Mouse (Mus musculus) heart, postnatal 25 days (tissue): ENCODE results near the gene Stk40. TPM values are rescaled to one million over a fixed set of nuclear protein-coding genes. Genes with fewer than 3 reads are reported as not detected.
A peak's percentile ranks its signal among the peaks of the same experiment; 100 is the strongest.

ENCODE experiments used
- DNase-seq: peaks from one replicate; pipeline ENCODE4 v3.0.0; 2022; ENCODE audit warnings: low spot score
- intact Hi-C: fragments of 180-260 bp; cut with DNase I; formaldehyde crosslinking; loops from one replicate; pipeline ENCODE4 v1.15.1; 2025
- total RNA-seq, 2 experiments: library from RNA; stranded (reverse); gene quantifications; 2 replicates each; pipeline ENCODE4 v1.2.3; 2021

The Stk40 gene
- total RNA-seq, 2 experiments from 2014 or later = 37.6 to 38.7 TPM

- intact Hi-C loops = no loop called here
- DNase-seq = no peak
Measured at GRCm38 (mm10) chr4:126117116-126117515, 13.4 kb downstream of the Stk40 start.

- DNase-seq = no peak
- intact Hi-C loops = no loop called here
Measured at GRCm38 (mm10) chr4:126118651-126119050, 14.9 kb downstream of the Stk40 start.

GRCm38 (mm10) chr4:126119051-126119450 is 15.3 kb downstream of the Stk40 start:
- intact Hi-C loops = no loop called here
- DNase-seq = no peak

- DNase-seq = no peak
- intact Hi-C loops = no loop called here
Measured at GRCm38 (mm10) chr4:126120052-126120451, 16.3 kb downstream of the Stk40 start.

GRCm38 (mm10) chr4:126120506-126120905 is 16.7 kb downstream of the Stk40 start:
- intact Hi-C loops = no loop called here

GRCm38 (mm10) chr4:126123309-126124040 is 19.7 kb downstream of the Stk40 start:
- no peak for DNase-seq
- intact Hi-C loops = no loop called here

More at GRCm38 (mm10) chr4:126120506-126120905, 16.7 kb downstream of the Stk40 start:
- DNase-seq = no peak

- no peak for DNase-seq
- intact Hi-C loops = no loop called here
Measured at GRCm38 (mm10) chr4:126130502-126130901, 26.7 kb downstream of the Stk40 start.

- intact Hi-C loops = no loop called here
- no peak for DNase-seq
Measured at GRCm38 (mm10) chr4:126131290-126132121, 27.7 kb downstream of the Stk40 start.

- no peak for DNase-seq
- intact Hi-C loops = no loop called here
Measured at GRCm38 (mm10) chr4:126132636-126133264, 29.0 kb downstream of the Stk40 start.

- no peak for DNase-seq
- intact Hi-C loops = no loop called here
Measured at GRCm38 (mm10) chr4:126134236-126134635, 30.5 kb downstream of the Stk40 start.

- DNase-seq = no peak
- intact Hi-C loops = no loop called here
Measured at GRCm38 (mm10) chr4:126134639-126135038, 30.9 kb downstream of the Stk40 start.

GRCm38 (mm10) chr4:126137773-126138172 is 34.0 kb downstream of the Stk40 start:
- no peak for DNase-seq

GRCm38 (mm10) chr4:126141021-126141420 is 37.3 kb downstream of the Stk40 start:
- intact Hi-C loops = no loop called here
- no peak for DNase-seq

More at GRCm38 (mm10) chr4:126137773-126138172, 34.0 kb downstream of the Stk40 start:
- intact Hi-C loops = no loop called here

GRCm38 (mm10) chr4:126145396-126145795 is 41.6 kb downstream of the Stk40 start:
- intact Hi-C loops = loop anchor here (5.0 kb wide), 1 partner anchor 33 kb away; no protein-coding TSS in a partner anchor
- no peak for DNase-seq

- DNase-seq = no peak
- intact Hi-C loops = loop anchor here (5.0 kb wide), 1 partner anchor 35 kb away; no protein-coding TSS in a partner anchor
Measured at GRCm38 (mm10) chr4:126146974-126147532, 43.3 kb downstream of the Stk40 start.

GRCm38 (mm10) chr4:126147533-126148160 is 43.9 kb downstream of the Stk40 start, which contains the start of gene Eva1b:
TSS of gene Eva1b (plus strand) at chr4:126147744.
- intact Hi-C loops = loop anchor here (5.0 kb wide), 1 partner anchor 35 kb away; no protein-coding TSS in a partner anchor
- peak; percentile 63 for DNase-seq

GRCm38 (mm10) chr4:126148161-126148961 is 44.6 kb downstream of the Stk40 start:
- peak; percentile 70 for DNase-seq
- intact Hi-C loops = loop anchor here (5.0 kb wide), 1 partner anchor 36 kb away; no protein-coding TSS in a partner anchor

- DNase-seq = no peak
- intact Hi-C loops = loop anchor here (5.0 kb wide), 1 partner anchor 37 kb away; no protein-coding TSS in a partner anchor
Measured at GRCm38 (mm10) chr4:126149041-126149676, 45.4 kb downstream of the Stk40 start.
